Mouse (Mus musculus): ENCODE data around the gene Phb. TPM values are rescaled to one million over a fixed set of nuclear protein-coding genes. Genes with fewer than 3 reads are reported as not detected.

The Phb gene
- total RNA-seq (2022): 100 to 1,000 TPM in 1 of 4 experiments, 10 to 100 TPM in 3; 85.9 to 105 (median 94.0) TPM

DNA sequence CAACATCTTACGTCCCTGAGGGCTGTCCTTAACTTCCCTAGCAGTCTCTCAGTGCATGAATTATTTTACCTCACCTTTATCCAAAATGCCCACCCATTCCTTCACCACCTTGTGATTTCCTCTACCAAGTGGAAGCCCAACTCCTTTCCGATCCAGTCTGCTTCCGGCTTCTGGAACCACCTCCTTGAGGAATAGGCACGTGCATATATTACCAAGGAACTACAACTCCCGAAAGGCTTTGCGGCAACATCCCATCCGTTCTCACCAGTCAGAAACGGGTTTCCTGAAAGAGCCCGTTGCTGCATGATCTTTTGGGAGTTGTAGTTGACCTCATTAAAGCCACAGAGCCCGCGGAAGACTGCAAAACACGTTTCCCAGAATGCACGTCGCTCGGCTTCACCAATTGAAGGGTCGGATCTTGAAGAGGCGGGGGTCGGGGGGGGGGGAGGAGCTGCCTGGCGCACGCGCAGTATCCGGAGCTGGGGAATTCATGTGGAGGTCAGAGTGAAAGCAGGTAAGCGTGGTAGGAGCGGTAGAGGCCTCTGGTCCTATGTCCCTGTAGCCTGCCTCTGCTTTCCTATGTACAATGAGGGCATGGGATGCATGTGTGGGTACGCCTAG is at the start of gene Phb:
Gene Phb (plus strand): TSS at position 429 of the 621 bp plus-strand sequence.
- DNase-seq (ENCODE audit: low spot score in 2 of 2): peak; percentile 97 to 99

DNA sequence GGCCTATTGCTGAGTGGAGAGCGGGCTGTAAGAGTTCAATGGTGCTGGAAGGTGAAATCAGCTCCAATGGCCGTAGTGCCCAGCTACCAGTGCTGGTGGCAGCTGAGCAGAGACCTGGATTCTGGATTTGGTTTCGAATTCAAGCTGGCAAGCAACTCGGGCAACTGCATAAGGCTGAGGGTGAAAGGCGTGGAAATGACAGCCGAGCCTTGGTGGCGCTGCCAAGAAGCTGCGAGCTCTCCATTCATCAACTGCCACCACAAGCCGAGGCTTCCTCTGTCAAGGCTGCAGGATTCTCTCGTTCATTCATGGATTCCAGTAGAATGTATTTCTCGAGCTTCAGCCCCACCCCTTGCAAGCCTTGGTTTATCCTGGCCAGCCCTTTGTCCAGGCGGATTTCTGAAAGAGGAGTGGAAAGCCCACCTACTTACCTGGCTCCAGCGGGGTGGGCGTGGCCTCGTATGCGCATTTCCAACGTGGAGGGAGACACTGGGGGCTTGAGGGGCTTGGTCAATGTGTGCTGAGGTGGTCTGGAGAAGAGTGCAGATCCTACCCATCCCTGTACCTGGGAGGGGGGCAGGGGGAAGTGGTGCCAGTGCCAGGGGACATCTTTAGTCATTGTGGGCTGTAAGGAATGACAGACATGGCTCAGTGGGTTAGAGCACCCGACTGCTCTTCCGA is 48.8 kb upstream of the Phb start:
- peak; percentile 37 to 47 for DNase-seq (ENCODE audit: low spot score in 2 of 2)

DNA sequence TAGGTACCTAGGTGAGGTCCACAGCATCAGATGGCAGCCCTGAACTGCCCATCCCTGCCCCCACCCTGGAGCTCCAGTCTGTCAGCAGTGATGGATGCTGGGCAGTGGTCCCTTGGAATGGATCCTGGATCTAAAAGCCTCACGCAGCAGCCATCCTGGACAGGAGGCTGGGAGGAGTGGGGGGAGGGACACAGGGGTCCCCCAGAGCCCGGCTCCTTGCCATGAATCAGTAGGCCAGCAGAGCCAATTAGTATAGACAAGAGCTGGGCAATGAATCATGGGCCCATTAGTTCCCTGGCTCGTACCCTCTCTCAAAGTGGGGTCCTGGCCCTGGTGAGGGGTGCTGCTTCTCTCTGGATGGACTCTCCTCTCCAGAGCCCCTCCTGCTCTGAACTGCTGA is 47.7 kb upstream of the Phb start:
- DNase-seq (ENCODE audit: low spot score in 2 of 2): no peak

DNA sequence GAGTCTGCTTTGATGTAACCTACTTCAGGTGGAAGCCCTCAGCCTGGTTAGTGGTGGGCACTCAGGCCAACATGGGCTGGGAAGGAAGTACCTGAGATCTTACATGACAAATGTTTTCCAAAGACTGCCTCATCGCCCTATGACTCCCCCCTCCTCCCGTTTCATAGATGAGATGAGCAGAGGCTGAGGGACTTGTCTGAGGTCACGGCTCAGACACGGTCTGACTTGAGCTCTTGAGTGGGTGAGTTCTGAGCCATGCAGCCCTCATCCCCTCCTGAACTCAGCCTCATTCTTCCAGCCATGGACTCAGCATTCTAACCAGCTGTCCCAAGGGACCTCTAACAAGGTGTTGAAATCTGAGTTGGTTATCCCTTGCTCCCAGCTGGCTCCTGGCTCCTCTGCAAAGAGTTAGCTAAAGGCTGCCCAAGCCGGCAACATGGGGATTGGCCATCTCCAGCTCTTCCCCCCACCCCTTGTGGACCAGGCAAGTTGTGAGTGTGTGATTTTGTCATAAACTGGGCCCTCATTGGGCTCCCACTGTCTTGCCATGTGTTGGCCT is 46.8 kb upstream of the Phb start:
- no peak for DNase-seq (ENCODE audit: low spot score in 2 of 2)

DNA sequence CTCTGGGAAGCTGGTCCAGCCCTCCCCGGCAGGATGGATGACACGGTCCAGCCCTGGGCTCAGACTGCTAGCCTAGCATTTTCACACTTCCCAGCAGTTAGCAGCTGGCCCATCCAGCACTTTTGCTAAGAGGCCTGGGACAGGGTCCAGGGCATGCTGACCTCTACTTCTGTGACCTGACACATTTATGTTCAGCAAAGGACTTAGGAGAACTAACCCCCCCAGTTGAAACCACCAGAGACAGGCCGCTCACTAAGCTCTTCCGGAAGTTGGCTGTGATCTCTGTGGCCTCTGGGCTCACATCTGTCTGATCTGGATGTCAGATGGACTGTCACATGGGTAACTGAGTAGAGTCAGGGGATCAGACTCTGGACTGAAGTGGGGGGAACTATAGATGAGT is 45.7 kb upstream of the Phb start:
- DNase-seq (ENCODE audit: low spot score in 2 of 2): no peak

DNA sequence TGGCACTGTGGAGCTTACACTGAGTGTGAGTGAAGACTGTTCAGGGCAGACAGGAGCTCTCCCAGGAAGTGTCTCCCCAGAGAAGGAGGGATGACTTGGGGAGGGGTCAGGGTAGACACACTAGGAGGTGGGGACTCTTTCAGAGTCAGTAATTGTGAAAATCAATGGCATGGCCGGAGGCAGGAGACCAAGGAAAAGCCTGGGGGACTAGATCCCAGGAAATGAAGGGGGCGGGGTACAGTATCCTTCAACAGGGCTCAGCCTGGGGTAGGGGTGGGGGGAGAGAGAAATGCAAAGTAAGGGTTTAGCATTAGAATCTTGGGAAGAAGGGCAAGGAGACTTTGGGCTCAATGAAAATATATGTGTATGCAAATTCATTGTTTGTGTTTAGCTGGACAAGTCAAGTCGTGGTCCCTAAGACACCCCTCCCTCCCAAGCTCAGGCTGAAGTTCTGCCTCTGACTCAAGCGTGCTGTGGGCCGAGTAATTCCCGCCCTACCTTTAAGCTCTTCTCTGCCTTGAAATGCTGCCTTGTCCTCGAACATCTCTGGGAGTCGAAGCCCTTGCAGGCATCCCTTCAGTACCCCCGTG is 45.1 kb upstream of the Phb start:
- DNase-seq (ENCODE audit: low spot score in 2 of 2): no peak

DNA sequence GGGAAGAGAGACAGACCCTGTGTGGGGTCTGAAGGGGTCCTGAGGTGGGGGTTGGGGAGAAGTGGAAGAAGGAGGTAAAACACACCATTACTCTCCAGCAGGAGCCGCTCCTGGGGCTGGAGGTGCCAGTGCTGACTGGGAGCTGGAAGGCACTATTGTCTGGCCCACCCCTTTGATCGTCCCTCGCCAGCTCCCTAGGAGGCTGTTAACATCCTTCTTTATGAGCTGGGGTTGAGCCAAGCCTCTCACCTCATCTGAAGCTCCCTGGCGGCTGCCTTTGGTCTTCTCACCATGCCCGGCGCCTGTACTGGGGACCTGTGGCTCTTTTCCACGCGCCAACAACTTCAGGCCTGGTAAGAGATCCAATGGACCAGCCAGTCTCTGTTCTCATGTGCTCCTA is 44.3 kb upstream of the Phb start:
- DNase-seq (ENCODE audit: low spot score in 2 of 2): no peak

DNA sequence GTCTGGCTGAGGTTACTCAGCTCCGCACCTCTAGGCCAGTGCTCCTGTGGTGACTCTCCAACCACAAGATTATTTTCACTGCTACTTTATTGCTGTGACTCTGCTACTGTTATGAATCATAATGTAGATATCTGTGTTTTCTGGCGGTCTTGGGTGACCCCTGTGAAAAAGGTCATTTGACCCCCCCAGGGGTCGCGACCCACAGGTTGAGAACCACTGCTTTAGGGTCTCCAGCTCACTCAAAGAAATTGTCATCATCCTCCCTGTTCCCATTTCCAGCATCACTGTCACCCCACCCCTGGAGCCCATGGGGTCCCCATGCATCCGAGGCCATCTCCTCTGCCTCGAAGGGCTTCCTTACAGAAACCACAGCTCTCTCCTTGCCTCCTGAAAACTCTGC is 36.2 kb upstream of the Phb start:
- DNase-seq (ENCODE audit: low spot score in 2 of 2): no peak

DNA sequence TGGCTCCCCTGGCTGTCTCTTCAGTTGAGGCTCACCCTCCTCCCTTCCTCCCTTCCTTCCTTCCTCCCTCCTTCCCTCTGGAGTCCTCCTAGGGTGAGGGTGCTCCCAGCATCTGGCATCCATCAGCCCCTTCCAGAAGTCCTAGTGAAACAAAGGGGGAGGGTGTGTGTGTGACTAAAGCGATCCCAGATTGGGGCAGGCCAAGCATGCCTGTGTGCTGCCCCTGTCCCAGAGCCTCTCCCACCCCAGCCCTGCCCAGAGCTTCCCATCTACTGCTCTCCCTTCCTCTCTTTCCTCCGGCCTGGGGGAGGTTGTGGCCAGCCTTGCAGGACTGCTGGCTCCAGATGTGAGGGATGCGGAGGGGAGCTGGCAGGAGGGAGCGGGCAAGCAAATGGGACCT is 35.5 kb upstream of the Phb start:
- DNase-seq (ENCODE audit: low spot score in 2 of 2): no peak

DNA sequence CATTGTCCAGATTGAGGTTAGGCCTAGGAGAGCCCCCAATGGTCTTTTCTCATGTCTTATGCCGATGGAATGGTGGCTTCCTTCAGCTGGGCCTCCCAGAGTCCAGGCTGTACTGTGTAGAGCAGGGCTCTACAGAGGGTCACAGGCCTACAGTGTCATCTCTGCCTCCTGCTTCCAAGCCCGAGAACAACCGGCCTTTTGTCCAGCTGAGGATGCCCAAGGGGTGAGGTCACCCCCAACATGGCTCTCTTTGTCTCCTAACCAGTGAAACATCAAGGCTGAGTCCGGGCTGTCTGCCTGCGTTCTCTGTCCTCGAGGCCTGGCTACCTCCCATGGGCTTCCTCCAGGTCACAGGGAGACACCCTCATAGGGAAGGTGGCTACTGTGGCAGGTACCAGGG is 34.3 kb upstream of the Phb start:
- peak; percentile 43 to 75 for DNase-seq (ENCODE audit: low spot score in 2 of 2)

DNA sequence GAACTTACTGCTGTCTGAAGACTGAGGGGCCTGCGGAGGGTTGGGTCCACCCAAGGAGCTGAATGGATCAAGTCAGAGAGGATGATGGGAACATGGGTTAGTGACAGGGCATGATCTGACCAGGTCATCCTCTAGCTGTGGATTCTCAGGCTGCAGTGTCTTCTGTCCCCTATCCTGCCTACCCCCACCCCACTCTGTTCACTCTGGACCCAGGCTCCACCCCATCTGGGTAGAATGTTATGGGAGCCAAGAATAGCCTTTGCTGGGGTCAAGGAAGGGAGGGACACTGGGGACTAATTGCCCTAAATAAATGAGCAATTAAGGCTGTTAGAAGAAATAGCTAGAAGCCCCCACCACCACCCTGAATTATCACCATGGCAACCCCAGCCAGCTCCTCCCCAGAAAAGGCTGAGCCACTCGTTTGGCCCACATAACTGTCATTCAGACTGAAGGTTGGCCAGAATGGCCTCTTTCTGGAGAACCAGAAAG is 33.2 kb upstream of the Phb start:
- DNase-seq (ENCODE audit: low spot score in 2 of 2): no peak

DNA sequence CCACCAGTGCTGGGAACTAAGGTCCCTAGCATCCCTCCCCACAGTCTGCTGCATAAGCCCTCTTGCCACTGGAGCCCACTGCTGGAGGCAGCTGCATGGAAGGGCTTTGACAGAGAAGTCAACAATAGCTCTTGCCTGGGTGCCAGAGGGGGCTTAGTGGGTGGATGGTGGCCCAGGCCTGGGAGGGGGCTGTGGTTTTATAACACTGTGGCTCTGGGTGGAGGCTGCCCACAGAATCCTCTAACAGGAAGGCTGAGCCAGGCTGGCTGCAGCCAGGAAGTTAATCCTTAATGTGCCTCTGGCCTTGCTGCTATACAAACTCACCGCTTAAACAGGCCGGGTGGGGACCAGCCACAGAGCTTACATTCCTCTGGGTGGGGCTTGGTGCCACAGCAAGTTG is 31.7 kb upstream of the Phb start:
- DNase-seq (ENCODE audit: low spot score in 2 of 2): no peak

DNA sequence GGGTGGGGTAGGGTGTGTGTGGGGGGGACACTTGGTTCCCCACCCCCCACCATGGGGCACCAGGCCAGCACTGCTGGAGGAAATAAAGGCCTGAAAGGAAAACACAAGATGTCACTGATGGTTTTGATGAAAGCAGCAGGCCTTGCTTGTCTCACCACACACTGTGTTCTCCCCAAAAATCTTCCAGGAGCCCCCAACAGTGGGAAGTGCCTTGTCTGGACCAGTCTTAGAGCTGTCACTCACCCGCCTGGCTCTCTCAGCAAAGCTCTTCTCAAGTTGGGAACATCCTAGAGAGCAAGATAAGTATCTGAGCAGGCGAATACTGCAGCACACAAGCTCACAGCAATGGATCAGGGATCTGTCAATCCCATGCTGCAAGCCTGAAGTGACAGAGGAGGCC is 26.0 kb upstream of the Phb start:
- DNase-seq (ENCODE audit: low spot score in 2 of 2): no peak

DNA sequence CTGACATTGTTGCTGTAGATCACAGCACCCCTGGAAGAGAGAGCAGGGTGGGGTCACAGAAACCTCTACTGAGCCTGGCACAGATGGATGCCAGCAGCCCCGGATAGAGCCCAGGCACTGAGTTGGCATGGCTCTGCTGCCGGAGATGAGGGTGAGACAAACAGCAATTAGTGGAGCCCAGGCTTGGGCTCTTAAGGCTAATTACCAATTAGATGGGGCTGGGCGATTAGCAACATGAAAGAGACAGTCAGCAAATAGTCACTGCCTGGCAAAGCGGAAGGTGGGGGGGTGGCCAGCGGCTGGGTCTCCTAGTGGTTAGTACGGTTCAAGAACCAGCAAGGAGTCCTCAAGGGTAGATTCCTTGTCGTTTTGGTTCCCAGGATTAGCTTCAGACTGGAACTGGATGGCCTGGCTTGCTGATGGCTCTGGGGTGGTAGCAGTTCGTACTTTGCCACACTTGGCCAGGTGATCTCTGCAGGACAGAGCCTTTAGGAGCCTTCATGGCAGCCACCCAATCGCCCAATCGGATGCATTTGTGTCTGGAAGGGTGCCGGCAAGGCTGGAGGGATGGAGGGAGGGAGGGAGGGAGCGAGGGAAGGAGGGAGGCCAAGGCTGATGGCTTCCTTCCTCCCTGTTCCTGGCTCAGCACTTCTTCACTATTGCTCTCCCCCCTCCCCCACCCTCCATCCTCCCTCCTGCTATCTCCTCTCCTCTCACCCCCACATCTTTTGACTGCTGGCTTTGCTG is 24.1 kb upstream of the Phb start:
- DNase-seq (ENCODE audit: low spot score in 2 of 2): peak; percentile 49

DNA sequence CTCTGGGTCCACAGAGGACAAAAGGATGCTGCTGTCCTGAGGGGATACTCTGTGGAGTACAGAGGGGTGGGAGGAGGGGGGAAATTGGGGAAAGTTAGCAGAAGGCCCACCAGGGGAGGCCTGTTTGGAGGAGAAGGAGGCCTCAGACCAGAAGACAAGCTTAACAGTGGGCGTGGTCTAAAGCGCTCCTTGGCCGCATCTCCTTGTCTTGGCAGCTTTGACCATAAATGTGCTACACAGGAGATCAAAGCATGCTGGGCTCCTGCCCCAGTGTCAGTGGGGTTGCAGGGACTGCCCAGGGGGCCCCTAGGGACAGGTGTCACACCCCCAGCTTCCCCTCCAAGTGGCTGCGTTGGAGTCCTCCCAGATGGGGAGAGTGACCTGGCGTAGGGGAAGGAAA is 22.9 kb upstream of the Phb start:
- DNase-seq (ENCODE audit: low spot score in 2 of 2): no peak

DNA sequence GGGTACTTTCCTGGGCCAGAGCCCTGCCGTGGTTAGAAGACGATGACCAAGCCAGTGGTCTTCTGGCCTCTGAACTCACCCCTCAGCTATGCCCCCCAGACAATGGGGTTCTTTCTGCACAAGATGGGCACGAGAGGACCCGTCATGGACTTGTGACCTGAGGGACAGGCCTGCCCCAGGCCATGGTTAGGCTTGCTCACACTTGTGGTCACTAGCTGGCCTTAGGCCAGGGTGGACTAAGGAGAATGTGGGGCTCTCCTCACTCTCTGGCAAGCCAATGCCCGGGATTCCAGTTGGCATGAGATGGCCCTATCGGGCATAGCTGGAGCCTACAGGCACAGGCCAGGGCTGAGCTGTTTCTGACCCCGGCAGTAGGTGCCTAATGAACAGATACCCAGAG is 22.4 kb upstream of the Phb start:
- DNase-seq (ENCODE audit: low spot score in 2 of 2): no peak

DNA sequence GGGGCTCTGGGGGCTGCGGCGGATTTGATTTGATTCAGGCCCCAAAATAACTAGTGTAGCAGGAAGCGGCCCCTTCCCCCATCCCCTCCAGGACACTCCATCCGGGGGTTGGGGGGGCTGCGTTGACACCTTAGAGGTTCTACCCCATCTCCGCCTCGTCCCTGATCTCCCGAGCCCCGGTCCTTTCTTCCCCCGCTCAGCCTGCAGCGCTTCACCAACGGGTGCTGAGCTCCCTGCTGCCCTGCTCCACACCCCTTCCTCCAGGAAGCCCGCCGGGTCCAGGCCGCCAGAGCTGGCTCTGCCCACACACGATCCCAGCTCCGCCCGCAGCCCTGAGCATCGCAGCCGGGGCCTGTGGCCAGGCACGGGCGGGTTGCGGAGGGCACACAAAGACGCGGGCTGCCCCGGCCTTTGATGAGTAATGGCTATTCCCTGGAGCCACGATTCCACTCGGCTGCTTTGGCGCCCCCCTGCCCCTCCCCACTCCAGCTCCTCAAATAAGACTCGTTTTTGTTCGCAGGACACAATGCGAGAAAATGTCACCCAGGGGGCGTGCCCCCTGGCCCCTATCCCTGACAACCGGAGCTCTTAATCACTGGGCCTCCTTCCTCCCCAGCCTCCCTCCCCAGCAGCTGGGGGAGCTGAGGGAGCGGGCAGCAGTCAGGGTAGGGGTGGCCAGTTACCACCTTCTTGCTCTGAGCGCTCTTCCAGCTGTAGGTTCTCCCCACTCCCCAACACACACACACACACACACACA is 21.2 kb upstream of the Phb start:
- DNase-seq (ENCODE audit: low spot score in 2 of 2): no peak

DNA sequence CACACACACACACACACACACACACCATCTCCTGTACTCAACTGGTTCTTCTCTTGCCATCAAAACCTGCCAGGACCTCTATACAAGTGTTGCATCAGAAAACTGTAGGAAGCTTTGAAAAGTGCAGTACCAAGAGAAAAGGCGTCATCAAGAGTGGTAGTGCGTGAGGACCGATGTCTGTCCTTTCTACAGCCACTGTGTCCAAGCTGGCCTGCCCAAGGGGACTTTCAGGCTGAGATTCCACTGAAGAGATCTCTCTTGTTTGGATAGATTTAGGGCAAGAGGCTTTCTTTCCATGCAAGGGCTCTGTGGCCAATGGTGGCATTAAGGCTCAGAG is 20.6 kb upstream of the Phb start:
- DNase-seq (ENCODE audit: low spot score in 2 of 2): no peak

DNA sequence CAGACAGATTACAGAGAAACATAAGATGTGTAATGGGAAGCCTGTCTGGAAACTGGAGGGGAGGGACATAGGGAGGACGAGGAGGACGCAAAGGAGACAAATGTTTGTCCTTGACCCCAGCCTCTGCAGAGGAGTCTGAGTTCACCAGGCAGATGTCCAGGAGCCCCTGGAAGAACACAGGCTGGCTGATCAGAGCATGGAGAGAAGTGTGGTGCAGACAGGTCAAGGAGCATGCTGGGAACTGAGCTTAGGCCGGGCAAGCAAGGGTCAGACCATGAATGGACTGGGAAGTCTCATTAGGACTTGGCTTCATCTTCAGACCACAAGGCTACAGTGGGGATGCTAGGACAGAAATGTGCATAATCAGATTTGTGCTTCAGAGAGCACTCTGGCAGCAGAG is 19.0 kb upstream of the Phb start:
- no peak for DNase-seq (ENCODE audit: low spot score in 2 of 2)

DNA sequence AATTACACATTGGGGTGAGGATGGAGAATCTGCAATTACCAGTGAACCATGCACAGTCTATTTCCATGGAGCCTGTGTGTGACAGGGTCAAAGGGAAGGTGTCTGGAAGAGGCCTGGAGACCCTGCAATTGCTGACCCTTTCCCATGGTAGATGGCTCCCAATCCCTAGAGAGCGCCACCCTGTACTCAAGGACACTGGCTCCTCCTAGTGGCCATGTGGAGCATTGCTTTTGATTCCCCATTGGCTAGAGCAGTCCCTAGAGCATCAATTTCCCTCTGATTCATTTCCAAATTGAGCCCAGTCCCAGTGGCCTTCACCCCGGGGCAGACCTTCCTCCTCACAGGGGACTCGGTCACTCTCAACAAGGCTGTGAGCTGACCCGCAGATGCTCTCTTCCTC is 17.9 kb upstream of the Phb start:
- DNase-seq (ENCODE audit: low spot score in 2 of 2): peak; percentile 46 to 81

DNA sequence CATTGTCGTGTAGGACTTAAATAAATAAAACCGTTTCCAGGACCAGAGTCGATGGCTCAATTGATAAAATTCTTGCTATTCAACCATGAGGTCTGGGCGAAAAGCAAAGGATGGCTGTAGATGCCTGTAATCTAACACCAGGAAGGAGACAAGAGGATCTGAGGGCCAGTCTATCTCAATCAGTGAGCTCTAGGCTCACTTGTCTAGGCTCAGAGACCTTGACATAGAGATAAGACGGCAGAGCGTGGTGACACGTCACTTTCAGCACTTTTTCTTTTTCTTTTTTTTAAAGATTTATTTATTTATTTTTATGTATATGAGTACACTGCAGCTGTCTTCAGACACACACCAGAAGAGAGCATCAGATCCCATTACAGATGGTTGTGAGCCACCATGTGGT is 17.2 kb upstream of the Phb start:
- no peak for DNase-seq (ENCODE audit: low spot score in 2 of 2)

All from layer of hippocampus, adult 8-10 months (tissue).